Mouse (Mus musculus) ovary, adult 2 months (tissue): Measurements from ENCODE around the gene Nr2f6. TPM values are rescaled to one million over a fixed set of nuclear protein-coding genes. Genes with fewer than 3 reads are reported as not detected.

Experiments used
- polyA plus RNA-seq: library from polyadenylated mRNA; depleted of rRNA; stranded (reverse); fragments of >200 nt; gene quantifications from 2 replicates; pipeline ENCODE4 v1.2.3, GENCODE M21; 2012; rRNA removed

Gene Nr2f6
- polyA plus RNA-seq = 375 and 551 TPM in 2 replicates

GRCm38 (mm10) chr8:71381421-71381970 lies at the start of gene Nr2f6:
Gene Nr2f6, minus strand, starts transcription at chr8:71381960.

GRCm38 (mm10) chr8:71405401-71406098 lies 23.8 kb upstream of the Nr2f6 start, which contains the start of gene Ankle1:
Gene Ankle1, plus strand, starts transcription at chr8:71406010.

GRCm38 (mm10) chr8:71396639-71397305 lies 15.0 kb upstream of the Nr2f6 start, which contains the start of gene Babam1:
Gene Babam1, plus strand, starts transcription at chr8:71396861.

GRCm38 (mm10) chr8:71395629-71396028 lies 13.9 kb upstream of the Nr2f6 start, which contains the start of gene Ushbp1:
Gene Ushbp1, minus strand, starts transcription at chr8:71395802.

GRCm38 (mm10) chr8:71371236-71371848 lies 10.4 kb downstream of the Nr2f6 start, which contains the start of gene Ocel1:
Gene Ocel1, plus strand, starts transcription at chr8:71371298.

GRCm38 (mm10) chr8:71366771-71367528 lies 14.8 kb downstream of the Nr2f6 start, which contains the start of gene Use1:
Gene Use1, plus strand, starts transcription at chr8:71366848.

Other genes with a start within 250 kb of the Nr2f6 start
- 33.5 and 33.6 TPM in 2 replicates for gene Myo9b, start 109.2 kb downstream of the Nr2f6 start, polyA plus RNA-seq
- gene Haus8, start 109.0 kb downstream of the Nr2f6 start, polyA plus RNA-seq = 10.0 and 12.7 TPM in 2 replicates
- gene Use1, start 15.1 kb downstream of the Nr2f6 start, polyA plus RNA-seq = 174 and 185 TPM in 2 replicates
- 15.4 and 16.1 TPM in 2 replicates for gene Ocel1, start 10.7 kb downstream of the Nr2f6 start, polyA plus RNA-seq
- 40.4 and 44.7 TPM in 2 replicates for gene Ushbp1, start 13.8 kb upstream of the Nr2f6 start, polyA plus RNA-seq
- 142 and 165 TPM in 2 replicates for gene Babam1, start 14.9 kb upstream of the Nr2f6 start, polyA plus RNA-seq
- gene Ankle1, start 24.1 kb upstream of the Nr2f6 start, polyA plus RNA-seq = 18.1 and 24.0 TPM in 2 replicates
- 123 and 134 TPM in 2 replicates for gene Abhd8, start 81.7 kb upstream of the Nr2f6 start, polyA plus RNA-seq
- 126 and 156 TPM in 2 replicates for gene Mrpl34, start 83.0 kb upstream of the Nr2f6 start, polyA plus RNA-seq
- 106 and 116 TPM in 2 replicates for gene Dda1, start 87.2 kb upstream of the Nr2f6 start, polyA plus RNA-seq
- 51.3 and 72.4 TPM in 2 replicates for gene Ano8, start 104.0 kb upstream of the Nr2f6 start, polyA plus RNA-seq
- 62.6 and 70.6 TPM in 2 replicates for gene Gtpbp3, start 106.1 kb upstream of the Nr2f6 start, polyA plus RNA-seq
- gene Plvap, start 129.8 kb upstream of the Nr2f6 start, polyA plus RNA-seq = 127 and 165 TPM in 2 replicates
- gene Ccdc194, start 143.8 kb upstream of the Nr2f6 start, polyA plus RNA-seq = 0.21 and 0.85 TPM in 2 replicates
- 1,406 and 1,805 TPM in 2 replicates for gene Bst2, start 155.5 kb upstream of the Nr2f6 start, polyA plus RNA-seq
- 244 and 264 TPM in 2 replicates for gene Mvb12a, start 161.0 kb upstream of the Nr2f6 start, polyA plus RNA-seq
- gene Tmem221, start 176.9 kb upstream of the Nr2f6 start, polyA plus RNA-seq = 22.7 and 37.6 TPM in 2 replicates
- 0.10 and 0.16 TPM in 2 replicates for gene Nxnl1, start 184.6 kb upstream of the Nr2f6 start, polyA plus RNA-seq
- gene Slc27a1, start 186.9 kb upstream of the Nr2f6 start, polyA plus RNA-seq = 457 and 488 TPM in 2 replicates
- 330 and 475 TPM in 2 replicates for gene Pgls, start 210.2 kb upstream of the Nr2f6 start, polyA plus RNA-seq
- gene Fam129c, start 215.7 kb upstream of the Nr2f6 start, polyA plus RNA-seq = 9.1 and 11.0 TPM in 2 replicates
- 345 and 390 TPM in 2 replicates for gene Colgalt1, start 229.0 kb upstream of the Nr2f6 start, polyA plus RNA-seq